Mouse (Mus musculus) MEL (cell line): ENCODE data around the gene Fcf1. TPM values are rescaled to one million over a fixed set of nuclear protein-coding genes. Genes with fewer than 3 reads are reported as not detected.

Experiments
- DNase-seq: peaks from one replicate; pipeline ENCODE4 v3.0.0; 2011; ENCODE audit warnings: low read depth, low spot score
- H3K27ac ChIP-seq: 2 replicates; pipeline ENCODE4 v1.5.1; 2012; ENCODE audit warnings: low read depth, mild to moderate bottlenecking, control low read depth, low read length, moderate library complexity; ENCODE audit not compliant: control insufficient read depth
- H3K27me3 ChIP-seq, 2 experiments: fragments of 150-350 bp in 1 of 2; sonication (generic) in 1 of 2; 2 replicates each; pipeline ENCODE4 v1.6.1; 2012; ENCODE audit warnings: low read length in 2 of 2, mild to moderate bottlenecking in 2 of 2, improper control_type of control experiment in 1 of 2, moderate library complexity in 1 of 2; ENCODE audit not compliant: insufficient read depth in 2 of 2, control insufficient read depth in 1 of 2
- H3K36me3 ChIP-seq, 2 experiments: 2 replicates each; pipeline ENCODE4 v1.6.1; 2012 to 2014; ENCODE audit warnings: low read length in 2 of 2, improper control_type of control experiment in 1 of 2, inconsistent platforms in 1 of 2, mild to moderate bottlenecking in 1 of 2; ENCODE audit not compliant: insufficient read depth in 2 of 2, control insufficient read depth in 1 of 2
- H3K4me1 ChIP-seq, 2 experiments: fragments of 150-350 bp in 1 of 2; sonication (generic) in 1 of 2; 2 replicates each; pipeline ENCODE4 v1.6.1; 2012; ENCODE audit warnings: low read length in 2 of 2, improper control_type of control experiment in 1 of 2, mild to moderate bottlenecking in 1 of 2; ENCODE audit not compliant: insufficient read depth in 2 of 2, control insufficient read depth in 1 of 2
- H3K4me3 ChIP-seq, 2 experiments: fragments of 150-350 bp in 1 of 2; sonication (generic) in 1 of 2; 2 replicates each; pipeline ENCODE4 v1.5.1; 2012; ENCODE audit warnings: low read depth in 2 of 2, low read length in 2 of 2, mild to moderate bottlenecking in 2 of 2, moderate library complexity in 2 of 2, control low read depth in 1 of 2, improper control_type of control experiment in 1 of 2; ENCODE audit not compliant: control insufficient read depth in 1 of 2, insufficient read depth in 1 of 2
- H3K79me2 ChIP-seq: 2 replicates; pipeline ENCODE4 v1.6.1; 2012; ENCODE audit warnings: mild to moderate bottlenecking, low read length, moderate library complexity; ENCODE audit not compliant: control insufficient read depth, poor library complexity, insufficient read depth
- H3K9ac ChIP-seq: 2 replicates; pipeline ENCODE4 v1.6.1; 2012; ENCODE audit warnings: low read depth, mild to moderate bottlenecking, control low read depth, low read length, moderate library complexity; ENCODE audit not compliant: control insufficient read depth, poor library complexity, severe bottlenecking
- H3K9me3 ChIP-seq: fragments of 150-350 bp; sonication (generic); replicated peaks from 2 replicates; pipeline ENCODE4 v1.6.1; 2012; ENCODE audit warnings: mild to moderate bottlenecking, low read length, improper control_type of control experiment, moderate library complexity; ENCODE audit not compliant: insufficient read depth
- BHLHE40 ChIP-seq: IDR thresholded peaks from 2 replicates; pipeline ENCODE4 v1.6.1; 2012; ENCODE audit warnings: low read depth, mild to moderate bottlenecking, inconsistent platforms, low read length, improper control_type of control experiment, borderline replicate concordance
- CHD2 ChIP-seq: IDR thresholded peaks from 2 replicates; pipeline ENCODE4 v1.6.1; 2011; ENCODE audit warnings: low read length, improper control_type of control experiment
- E2F4 ChIP-seq: IDR thresholded peaks from 2 replicates; pipeline ENCODE4 v1.6.1; 2011; ENCODE audit warnings: low read depth, low read length, improper control_type of control experiment, borderline replicate concordance
- ETS1 ChIP-seq: IDR thresholded peaks from 2 replicates; pipeline ENCODE4 v1.6.1; 2012; ENCODE audit warnings: low read depth, mild to moderate bottlenecking, inconsistent platforms, low read length, improper control_type of control experiment, moderate library complexity
- GATA1 ChIP-seq: IDR thresholded peaks from 2 replicates; pipeline ENCODE4 v1.6.1; 2011; ENCODE audit warnings: low read depth, low read length, improper control_type of control experiment
- HCFC1 ChIP-seq: IDR thresholded peaks from 2 replicates; pipeline ENCODE4 v1.6.1; 2012; ENCODE audit warnings: low read depth, mild to moderate bottlenecking, inconsistent platforms, low read length, improper control_type of control experiment, moderate library complexity
- MAFK ChIP-seq: IDR thresholded peaks from 2 replicates; pipeline ENCODE4 v1.6.1; 2011; ENCODE audit warnings: low read depth, mild to moderate bottlenecking, low read length, improper control_type of control experiment, borderline replicate concordance
- MXI1 ChIP-seq: IDR thresholded peaks from 2 replicates; pipeline ENCODE4 v1.6.1; 2011; ENCODE audit warnings: mild to moderate bottlenecking, low read depth, low read length, improper control_type of control experiment
- MYC ChIP-seq: IDR thresholded peaks from 2 replicates; pipeline ENCODE4 v1.6.1; 2011; ENCODE audit warnings: low read depth, mild to moderate bottlenecking, low read length, improper control_type of control experiment, moderate library complexity
- NELFE ChIP-seq: IDR thresholded peaks from 2 replicates; pipeline ENCODE4 v1.6.1; 2011; ENCODE audit warnings: low read depth, low read length, improper control_type of control experiment
- NRF1 ChIP-seq: IDR thresholded peaks from 2 replicates; pipeline ENCODE4 v1.6.1; 2014; ENCODE audit warnings: low read depth, mild to moderate bottlenecking, inconsistent platforms, low read length, improper control_type of control experiment, moderate library complexity; ENCODE audit not compliant: poor library complexity, insufficient read depth, severe bottlenecking
- POLR2A ChIP-seq, 2 experiments: IDR thresholded peaks; 2 replicates each; pipeline ENCODE4 v1.6.1; 2011 to 2012; ENCODE audit warnings: low read length in 2 of 2, mild to moderate bottlenecking in 2 of 2, control low read depth in 1 of 2, improper control_type of control experiment in 1 of 2, low read depth in 1 of 2, moderate library complexity in 1 of 2; ENCODE audit not compliant: control insufficient read depth in 1 of 2, insufficient read depth in 1 of 2, poor library complexity in 1 of 2
- POLR2AphosphoS2 ChIP-seq: IDR thresholded peaks from 2 replicates; pipeline ENCODE4 v1.6.1; 2011; ENCODE audit warnings: low read length, improper control_type of control experiment
- POLR2AphosphoS5 ChIP-seq: IDR thresholded peaks from 2 replicates; pipeline ENCODE4 v1.6.1; 2012; ENCODE audit warnings: low read depth, borderline replicate concordance, mild to moderate bottlenecking, inconsistent platforms, low read length, moderate library complexity, mixed read lengths
- RAD21 ChIP-seq: IDR thresholded peaks from 2 replicates; pipeline ENCODE4 v1.6.1; 2011; ENCODE audit warnings: mild to moderate bottlenecking, low read depth, low read length, improper control_type of control experiment
- RCOR1 ChIP-seq: IDR thresholded peaks from 2 replicates; pipeline ENCODE4 v1.6.1; 2012; ENCODE audit warnings: low read depth, mild to moderate bottlenecking, inconsistent platforms, low read length, improper control_type of control experiment
- SIN3A ChIP-seq: IDR thresholded peaks from 2 replicates; pipeline ENCODE4 v1.6.1; 2012; ENCODE audit warnings: low read length, improper control_type of control experiment, inconsistent platforms
- TAL1 ChIP-seq: IDR thresholded peaks from 2 replicates; pipeline ENCODE4 v1.6.1; 2012; ENCODE audit warnings: mild to moderate bottlenecking, inconsistent platforms, low read length, moderate library complexity, mixed read lengths
- TBP ChIP-seq: IDR thresholded peaks from 2 replicates; pipeline ENCODE4 v1.8.0; 2011; ENCODE audit warnings: low read depth, low read length, improper control_type of control experiment
- TCF12 ChIP-seq: IDR thresholded peaks from 2 replicates; pipeline ENCODE4 v1.6.1; 2014; ENCODE audit warnings: low read depth, mild to moderate bottlenecking, inconsistent platforms, low read length, improper control_type of control experiment, moderate library complexity
- UBTF ChIP-seq: IDR thresholded peaks from 2 replicates; pipeline ENCODE4 v1.6.1; 2012; ENCODE audit warnings: low read depth, mild to moderate bottlenecking, inconsistent platforms, low read length, improper control_type of control experiment, moderate library complexity, borderline replicate concordance; ENCODE audit not compliant: insufficient read depth
- USF1 ChIP-seq: IDR thresholded peaks from 2 replicates; pipeline ENCODE4 v1.6.1; 2014; ENCODE audit warnings: low read depth, mild to moderate bottlenecking, inconsistent platforms, low read length, improper control_type of control experiment, moderate library complexity
- USF2 ChIP-seq, 2 experiments: IDR thresholded peaks; 2 replicates each; pipeline ENCODE4 v1.6.1; 2011 to 2012; ENCODE audit warnings: improper control_type of control experiment in 2 of 2, low read length in 2 of 2, borderline replicate concordance in 1 of 2, inconsistent platforms in 1 of 2, low read depth in 1 of 2, mild to moderate bottlenecking in 1 of 2; ENCODE audit not compliant: insufficient read depth in 1 of 2
- ZC3H11A ChIP-seq: IDR thresholded peaks from 2 replicates; pipeline ENCODE4 v1.6.1; 2012; ENCODE audit warnings: low read depth, mild to moderate bottlenecking, inconsistent platforms, low read length, improper control_type of control experiment
- polyA plus RNA-seq, 2 experiments: library from polyadenylated mRNA; stranded (reverse) in 1 of 2; unstranded in 1 of 2; fragments of >175 nt in 1 of 2; fragments of >200 nt in 1 of 2; gene quantifications; 2 replicates each; pipeline versions ENCODE4 v1.2.1 to v1.2.4; 2012; ENCODE audit warnings: low replicate concordance in 2 of 2, low read depth in 1 of 2; ENCODE audit not compliant: insufficient read length in 2 of 2, insufficient read depth in 1 of 2, missing spikeins in 1 of 2
- total RNA-seq: library from RNA; depleted of rRNA; stranded (reverse); fragments of 300-350 nt; gene quantifications from 2 replicates; pipeline ENCODE4 v1.2.3, GENCODE M21; 2012

Fcf1 gene
- total and polyA plus RNA-seq, 3 experiments: 172 to 250 TPM; not detected in 1

DNA sequence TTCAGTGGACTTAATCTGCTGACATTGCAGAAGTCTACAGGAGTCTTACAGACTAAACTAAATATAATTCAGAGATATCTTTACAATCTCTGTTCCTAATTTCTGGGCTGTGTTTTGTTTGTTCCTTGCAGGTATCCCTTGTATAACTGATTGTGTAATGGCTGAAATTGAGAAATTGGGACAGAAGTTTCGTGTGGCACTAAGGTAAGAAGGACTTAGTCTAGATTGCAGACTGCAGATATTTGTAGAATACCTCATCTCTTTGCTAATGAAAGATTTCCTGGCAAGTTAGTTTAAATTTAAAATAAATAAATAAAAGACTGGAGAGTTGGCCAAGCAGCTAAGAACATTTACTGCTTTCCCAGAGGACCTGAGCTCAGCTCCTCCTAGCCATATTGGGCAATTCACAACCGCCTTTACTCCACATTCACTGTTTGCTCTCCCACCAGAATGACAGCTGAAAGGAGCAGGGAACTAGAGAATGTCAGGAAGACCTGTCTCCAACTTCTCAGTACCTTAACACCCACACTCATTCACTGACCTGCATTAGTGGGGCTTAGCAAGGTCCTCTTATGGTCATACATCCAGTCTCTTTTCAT, 8.7 kb downstream of the Fcf1 start:
- Histone ChIP-seq H3K9ac (no peak overlapping the region), H3K9me3 (no peaks in the 10 kb centered on the region), H3K27me3 (no peaks in the 10 kb centered on the region), H3K27ac (no peak overlapping the region), H3K4me1 (peaks cover 0 to 4% of the 10 kb centered on the region in 2 experiments; a peak in 1 of 4 replicates), H3K79me2 (no peaks in the 10 kb centered on the region), H3K4me3 (no peak overlapping the region), H3K36me3 (peaks cover 0 to 25% of the 10 kb centered on the region in 2 experiments; a peak in 3 of 4 replicates)
- DNase-seq: no peak
- TF ChIP-seq RAD21 (no peak), UBTF (no peak), USF2 (IDR thresholded peaks at IDR 0.05; ENCODE audit: borderline replicate concordance in 1 of 2, insufficient read depth in 1 of 2, low read depth in 1 of 2, low read length in 2 of 2) (no peak), TCF12 (no peak), MXI1 (no peak), MAFK (no peak)

DNA sequence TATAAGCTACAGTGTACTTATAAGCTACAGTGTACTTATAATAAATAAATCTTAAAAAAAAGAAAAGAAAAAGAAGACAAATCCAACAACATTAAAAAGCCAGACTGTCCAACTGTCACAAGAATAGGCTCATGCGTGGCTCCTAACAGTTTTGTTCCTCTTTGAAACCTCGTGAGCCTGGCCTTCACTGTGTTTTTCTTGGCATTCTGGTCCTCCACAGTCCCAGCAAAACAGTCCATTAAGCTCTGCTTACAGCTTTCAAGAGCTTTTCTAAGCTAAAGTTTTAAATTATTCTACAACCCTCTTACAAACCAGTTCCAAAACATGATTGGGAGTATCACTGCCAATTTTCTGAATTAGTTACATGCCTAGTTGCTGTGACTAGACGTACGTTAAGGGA, 18.8 kb downstream of the Fcf1 start:
- no peak for DNase-seq
- TF ChIP-seq USF1: no peak
- TF ChIP-seq POLR2AphosphoS2: no peak
- no peak for TF ChIP-seq ZC3H11A
- no peak for TF ChIP-seq MXI1
- TF ChIP-seq GATA1: no peak
- TF ChIP-seq MYC: no peak
- no peak for TF ChIP-seq RCOR1
- no peak for TF ChIP-seq USF2 (IDR thresholded peaks at IDR 0.05; ENCODE audit: borderline replicate concordance in 1 of 2, insufficient read depth in 1 of 2, low read depth in 1 of 2, low read length in 2 of 2)

DNA sequence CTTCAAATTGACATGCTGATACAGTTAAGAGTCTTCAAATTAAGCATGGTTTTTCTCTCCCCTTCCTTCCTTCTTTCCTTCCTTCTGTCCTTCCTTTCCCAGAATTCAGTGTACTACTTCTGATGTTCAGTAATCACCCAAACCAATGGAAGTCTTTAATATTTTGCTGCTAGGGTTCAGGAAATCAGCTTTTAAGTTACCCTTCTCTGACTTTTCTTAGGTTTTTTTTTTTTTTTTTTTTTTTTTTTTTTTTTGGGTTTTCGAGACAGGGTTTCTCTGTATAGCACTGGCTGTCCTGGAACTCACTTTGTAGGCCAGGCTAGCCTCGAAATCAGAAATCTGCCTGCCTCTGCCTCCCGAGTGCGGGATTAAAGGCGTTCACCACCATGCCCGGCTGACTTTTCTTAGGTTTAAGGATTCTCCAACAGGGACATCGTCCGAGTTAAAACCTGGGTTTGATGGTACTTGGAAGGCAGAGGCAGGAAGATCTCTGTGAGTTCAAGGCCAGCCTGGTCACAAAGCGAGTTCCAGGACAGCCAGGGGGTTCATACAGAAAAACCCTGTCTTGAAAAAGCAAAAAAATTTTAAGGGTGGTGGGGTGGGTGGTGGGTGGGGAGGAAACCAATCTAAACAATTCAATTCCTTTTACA, 24.5 kb downstream of the Fcf1 start:
- H3K79me2 ChIP-seq: peaks cover 34% of the 10 kb centered on the region
- no peaks in the 10 kb centered on the region for H3K9me3 ChIP-seq
- H3K4me3 ChIP-seq: peak overlapping the region in 1 of 2 experiments; percentile 45; a peak in 1 of 4 replicates
- no peak overlapping the region for H3K27ac ChIP-seq
- peaks cover 0 to 23% of the 10 kb centered on the region in 2 experiments; a peak in 3 of 4 replicates for H3K36me3 ChIP-seq
- peaks cover 7 to 8% of the 10 kb centered on the region in 2 experiments for H3K4me1 ChIP-seq
- H3K9ac ChIP-seq: peak overlapping the region; percentile 48
- DNase-seq: no peak
- H3K27me3 ChIP-seq: no peaks in the 10 kb centered on the region; a peak in 2 of 4 replicates
- TF ChIP-seq POLR2A (IDR thresholded peaks at IDR 0.05; ENCODE audit: control insufficient read depth in 1 of 2, insufficient read depth in 1 of 2, low read depth in 1 of 2, low read length in 2 of 2, poor library complexity in 1 of 2): no peak
- TF ChIP-seq NELFE: no peak
- TF ChIP-seq CHD2: no peak
- TF ChIP-seq E2F4: no peak
- TF ChIP-seq ETS1: no peak
- no peak for TF ChIP-seq GATA1
- TF ChIP-seq USF2 (IDR thresholded peaks at IDR 0.05; ENCODE audit: borderline replicate concordance in 1 of 2, insufficient read depth in 1 of 2, low read depth in 1 of 2, low read length in 2 of 2): no peak
- TF ChIP-seq TAL1: no peak
- no peak for TF ChIP-seq HCFC1
- TF ChIP-seq POLR2AphosphoS5: no peak
- no peak for TF ChIP-seq ZC3H11A
- TF ChIP-seq NRF1: no peak
- TF ChIP-seq TBP: no peak
- TF ChIP-seq BHLHE40: no peak
- no peak for TF ChIP-seq SIN3A

More for the DNA sequence above, 18.8 kb downstream of the Fcf1 start:
- Histone ChIP-seq H3K27ac (no peak overlapping the region), H3K4me3 (no peak overlapping the region), H3K79me2 (no peaks in the 10 kb centered on the region), H3K9me3 (no peaks in the 10 kb centered on the region), H3K4me1 (no peaks in the 10 kb centered on the region), H3K36me3 (no peaks in the 10 kb centered on the region), H3K9ac (no peak overlapping the region), H3K27me3 (no peaks in the 10 kb centered on the region; a peak in 2 of 4 replicates)
